Mouse (Mus musculus) thymus, adult 2 months (tissue): Measurements from ENCODE around the gene Rab7.

Source experiments
- CTCF ChIP-seq: fragments of 200-500 bp; IDR thresholded peaks from 2 replicates; pipeline ENCODE4 v1.5.1; 2012; ENCODE audit warnings: mild to moderate bottlenecking, control low read depth, low read length, moderate library complexity, borderline replicate concordance; ENCODE audit not compliant: control insufficient read depth, poor library complexity, insufficient read depth; ENCODE audit errors: extremely low read depth
- POLR2A ChIP-seq: fragments of 200-500 bp; IDR thresholded peaks from 2 replicates; pipeline ENCODE4 v1.6.1; 2012; ENCODE audit warnings: mild to moderate bottlenecking, low read length, control low read depth, moderate library complexity; ENCODE audit not compliant: control insufficient read depth, poor library complexity, insufficient read depth; ENCODE audit errors: extremely low read depth

DNA sequence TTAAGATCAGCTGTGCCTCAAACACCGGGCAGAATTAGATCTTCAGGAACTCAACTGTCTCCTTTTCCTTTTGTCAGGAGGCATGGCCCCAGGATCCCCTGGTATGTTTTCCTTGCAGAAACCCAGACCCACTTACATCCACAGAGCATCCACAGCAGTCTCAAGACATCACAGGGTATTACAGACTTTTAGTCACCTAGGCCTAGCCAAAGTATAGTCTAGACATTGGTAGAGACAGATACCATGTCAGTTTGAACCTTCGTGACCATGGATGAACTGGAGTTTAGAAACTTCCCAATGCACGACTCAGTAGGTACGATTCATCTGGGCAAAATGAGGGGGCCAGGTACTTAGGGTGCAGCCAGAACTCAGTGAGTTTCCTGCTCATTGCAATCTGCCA is 46.7 kb downstream of the Rab7 start:
- TF ChIP-seq CTCF (no peak), POLR2A (no peak)
